ENCODE assay signal across 8 mouse cellular contexts in genomic region chr1:43933488-43934415, GRCm38 (mm10). TPM values are rescaled to one million over a fixed set of nuclear protein-coding genes. Genes with fewer than 3 reads are reported as not detected.
A peak's percentile ranks its signal among the peaks of the same experiment; 100 is the strongest.
DNase-seq lines count a peak whose midpoint lies in the region; ATAC-seq and TF ChIP-seq lines count a peak whose summit lies in the region.

Tpp2 (plus strand) TSS chr1:43933647.

- H3K4me3 ChIP-seq in embryonic facial prominence, embryonic 14.5 days (ENCODE audit: low read depth, low read length), result peak within 1 kb of the TSS; percentile 71
- H3K4me3 ChIP-seq in heart, adult 2 months, result peak within 1 kb of the TSS; percentile 93
- H3K4me3 ChIP-seq in limb, embryonic 13.5 days, result peak within 1 kb of the TSS; percentile 99
- H3K4me3 ChIP-seq in midbrain, embryonic 16.5 days (ENCODE audit: low read depth, low read length), result peak within 1 kb of the TSS; percentile 100

- H3K4me2 ChIP-seq in embryonic facial prominence, embryonic 14.5 days (ENCODE audit: low read depth, low read length), result peak within 1 kb of the TSS; percentile 64
- H3K4me2 ChIP-seq in limb, embryonic 13.5 days (replicated peaks), result peak within 1 kb of the TSS; percentile 66
- peak within 1 kb of the TSS; percentile 72 for H3K4me2 ChIP-seq in midbrain, embryonic 16.5 days (ENCODE audit: low read length)

- no peaks in the 10 kb centered on the region for H3K36me3 ChIP-seq in embryonic facial prominence, embryonic 14.5 days (ENCODE audit: control insufficient read depth, insufficient read depth, low read length)
- H3K36me3 ChIP-seq in heart, adult 2 months (ENCODE audit: control insufficient read depth, insufficient read depth, low read length), result peaks cover 15% of the 10 kb centered on the region
- H3K36me3 ChIP-seq in limb, embryonic 13.5 days, result no peaks in the 10 kb centered on the region
- no peaks in the 10 kb centered on the region for H3K36me3 ChIP-seq in midbrain, embryonic 16.5 days (ENCODE audit: control insufficient read depth, insufficient read depth, low read length)

- H3K27ac ChIP-seq in embryonic facial prominence, embryonic 14.5 days (replicated peaks; ENCODE audit: low read depth, low read length), result peak within 1 kb of the TSS; percentile 92
- peak within 1 kb of the TSS; percentile 99 for H3K27ac ChIP-seq in heart, adult 2 months
- peak within 1 kb of the TSS; percentile 95 for H3K27ac ChIP-seq in limb, embryonic 13.5 days
- peak within 1 kb of the TSS; percentile 93 for H3K27ac ChIP-seq in midbrain, embryonic 16.5 days (ENCODE audit: low read length)

- ATAC-seq in embryonic facial prominence, embryonic 14.5 days (ENCODE audit: low read depth), result peak; percentile 100
- peak; percentile 100 for ATAC-seq in limb, embryonic 13.5 days (ENCODE audit: low FRiP score, low read depth)
- ATAC-seq in midbrain, embryonic 16.5 days, result peak; percentile 100

- intact Hi-C loops in heart, adult 2 months (cut with DNase I), result loop anchor here (2.0 to 10.0 kb wide), 3 partner anchors 107 to 839 kb away; partner anchors contain the start of genes AI597479, Tex30, Tgfbrap1 and Uxs1

- TF ChIP-seq CTCF in heart, adult 2 months (IDR thresholded peaks at IDR 0.05), result no peak

- peak; percentile 99 for DNase-seq in 3T3-L1 (ENCODE audit: low read depth, low spot score)
- peak; percentile 86 to 90 for DNase-seq in adrenal gland, postnatal 4 days (ENCODE audit: low spot score in 2 of 2)
- DNase-seq in embryonic facial prominence, embryonic 14.5 days (ENCODE audit: low spot score), result peak; percentile 99
- peak; percentile 96 to 98 for DNase-seq in heart, adult 2 months
- DNase-seq in kidney, adult 8-10 months, result peak; percentile 96 to 97
- peak; percentile 93 to 96 for DNase-seq in spleen, postnatal 10 days (ENCODE audit: low spot score in 2 of 2)

- H3K9me3 ChIP-seq in embryonic facial prominence, embryonic 14.5 days (ENCODE audit: control insufficient read depth, low read length), result no peaks in the 10 kb centered on the region
- H3K9me3 ChIP-seq in limb, embryonic 13.5 days, result no peaks in the 10 kb centered on the region
- H3K9me3 ChIP-seq in midbrain, embryonic 16.5 days (replicated peaks; ENCODE audit: control insufficient read depth, low read length, poor library complexity, severe bottlenecking), result no peaks in the 10 kb centered on the region

- H3K9ac ChIP-seq in embryonic facial prominence, embryonic 14.5 days (ENCODE audit: low read depth, low read length), result peak within 1 kb of the TSS; percentile 99
- H3K9ac ChIP-seq in heart, adult 2 months (ENCODE audit: low read depth, low read length), result peak within 1 kb of the TSS; percentile 77
- H3K9ac ChIP-seq in limb, embryonic 13.5 days, result peak within 1 kb of the TSS; percentile 98
- peak within 1 kb of the TSS; percentile 99 for H3K9ac ChIP-seq in midbrain, embryonic 16.5 days (ENCODE audit: low read depth, low read length)

- peaks cover 12% of the 10 kb centered on the region for H3K4me1 ChIP-seq in embryonic facial prominence, embryonic 14.5 days (ENCODE audit: control insufficient read depth, insufficient read depth, low read length)
- H3K4me1 ChIP-seq in heart, adult 2 months (ENCODE audit: control insufficient read depth, insufficient read depth, low read length), result peaks cover 5% of the 10 kb centered on the region
- peaks cover 15% of the 10 kb centered on the region for H3K4me1 ChIP-seq in limb, embryonic 13.5 days
- H3K4me1 ChIP-seq in midbrain, embryonic 16.5 days (ENCODE audit: control insufficient read depth, insufficient read depth, low read length), result peaks cover 20% of the 10 kb centered on the region

- no peaks in the 10 kb centered on the region for H3K27me3 ChIP-seq in embryonic facial prominence, embryonic 14.5 days (replicated peaks; ENCODE audit: control insufficient read depth, insufficient read depth, low read length)
- H3K27me3 ChIP-seq in heart, adult 2 months (ENCODE audit: control insufficient read depth, insufficient read depth, low read length), result no peaks in the 10 kb centered on the region
- H3K27me3 ChIP-seq in limb, embryonic 13.5 days, result no peaks in the 10 kb centered on the region
- no peaks in the 10 kb centered on the region for H3K27me3 ChIP-seq in midbrain, embryonic 16.5 days (ENCODE audit: control insufficient read depth, insufficient read depth, low read depth, low read length)

- TF ChIP-seq EP300 in heart, adult 2 months (IDR thresholded peaks at IDR 0.05; ENCODE audit: insufficient read depth, low read depth, low read length), result peak; percentile 84

- peak; percentile 96 for TF ChIP-seq POLR2A in heart, adult 2 months (IDR thresholded peaks at IDR 0.05; ENCODE audit: insufficient read depth, low read depth, low read length)

- WGBS in embryonic facial prominence, embryonic 14.5 days, result 0% methylated on average over 65 of the region's 81 CpGs
- WGBS in heart, adult 2 months, result under 1% methylated on average over 81 of the region's 81 CpGs
- under 1% methylated on average over 81 of the region's 81 CpGs for WGBS in limb, embryonic 13.5 days
- WGBS in midbrain, embryonic 16.5 days, result under 1% methylated on average over 81 of the region's 81 CpGs

- H3K79me2 ChIP-seq in heart, adult 2 months (replicated peaks; ENCODE audit: control insufficient read depth, insufficient read depth, low read length), result no peaks in the 10 kb centered on the region

RNA-seq across cellular contexts. Expression of gene Tpp2, which starts in this region (rescaled TPM):
- 10 to 100 TPM; 59.8 to 62.6 TPM for total RNA-seq in adrenal gland, postnatal 4 days (2021)
- polyA plus RNA-seq in embryonic facial prominence, embryonic 14.5 days (2014; fragmentation: Nextera tagmentation; extraction: Ambion mirVana), result 50.6 and 52.8 TPM in 2 replicates
- 10 to 100 TPM; 36.3 to 43.5 TPM for total RNA-seq in heart, adult 2 months (2021)
- polyA plus RNA-seq in heart, adult 2 months (2012; rRNA removed), result 7.5 and 17.5 TPM in 2 replicates
- 67.3 and 70.0 TPM in 2 replicates for polyA plus RNA-seq in limb, embryonic 13.5 days (2015; fragmentation: Nextera tagmentation; extraction: Ambion mirVana)
- polyA plus RNA-seq in midbrain, embryonic 16.5 days (2015; fragmentation: Nextera tagmentation; extraction: Ambion mirVana), result 58.2 and 59.0 TPM in 2 replicates

Comparison
In these comparisons a context has a peak if more than half of its experiments do, and no peak if none do; other contexts are left out.
1. Peak in every context shown above with its lines: DNase-seq, ATAC-seq, H3K4me3 ChIP-seq and H3K27ac ChIP-seq.